Mouse (Mus musculus) embryonic fibroblast, embryonic 13.5 days (primary cell): ENCODE measurements around the gene Bahd1.

ENCODE experiments used
- CTCF ChIP-seq: IDR thresholded peaks from 2 replicates; pipeline ENCODE4 v1.5.1; 2011; ENCODE audit warnings: mild to moderate bottlenecking, control low read depth, low read length, moderate library complexity, borderline replicate concordance; ENCODE audit not compliant: insufficient read depth
- POLR2A ChIP-seq: IDR thresholded peaks from 2 replicates; pipeline ENCODE4 v1.6.1; 2011; ENCODE audit warnings: low read depth, mild to moderate bottlenecking, control low read depth, low read length, moderate library complexity

GRCm38 (mm10) chr2:118887845-118888548 is 12.2 kb upstream of the Bahd1 start:
- TF ChIP-seq CTCF (no peak), POLR2A (no peak)
